Mouse (Mus musculus) E14TG2a.4 (cell line): ENCODE measurements around the gene Psmb6.

Experiments used
- H3K27me3 ChIP-seq: 2 replicates; pipeline ENCODE4 v1.6.1; 2014; ENCODE audit warnings: low read length, control low read depth; ENCODE audit not compliant: insufficient read depth
- H3K36me3 ChIP-seq: 2 replicates; pipeline ENCODE4 v1.6.1; 2014; ENCODE audit warnings: low read length, control low read depth; ENCODE audit not compliant: insufficient read depth
- H3K4me1 ChIP-seq: replicated peaks from 2 replicates; pipeline ENCODE4 v1.6.1; 2014; ENCODE audit warnings: low read depth, low read length, control low read depth
- H3K4me3 ChIP-seq: replicated peaks from 2 replicates; pipeline ENCODE4 v1.5.1; 2014; ENCODE audit warnings: mild to moderate bottlenecking, low read length
- H3K9me3 ChIP-seq: 2 replicates; pipeline ENCODE4 v1.6.1; 2014; ENCODE audit warnings: low read length, control low read depth
- CTCF ChIP-seq: conservative IDR thresholded peaks from 2 replicates; pipeline ENCODE4 v1.5.1; 2014; ENCODE audit warnings: low read length
- NANOG ChIP-seq: IDR thresholded peaks from 2 replicates; pipeline ENCODE4 v1.6.1; 2014; ENCODE audit warnings: borderline replicate concordance, low read length, mixed read lengths
- POU5F1 ChIP-seq: IDR thresholded peaks from 2 replicates; pipeline ENCODE4 v1.6.1; 2014; ENCODE audit warnings: low read length, borderline replicate concordance

The Psmb6 gene

GRCm38 (mm10) chr11:70571641-70572040 lies 46.5 kb downstream of the Psmb6 start:
- TF ChIP-seq POU5F1 = no peak
- Histone ChIP-seq H3K9me3 (no peaks in the 10 kb centered on the region), H3K27me3 (no peaks in the 10 kb centered on the region), H3K4me1 (peaks cover 47% of the 10 kb centered on the region), H3K4me3 (no peak overlapping the region), H3K36me3 (peaks cover 14% of the 10 kb centered on the region)

DNA sequence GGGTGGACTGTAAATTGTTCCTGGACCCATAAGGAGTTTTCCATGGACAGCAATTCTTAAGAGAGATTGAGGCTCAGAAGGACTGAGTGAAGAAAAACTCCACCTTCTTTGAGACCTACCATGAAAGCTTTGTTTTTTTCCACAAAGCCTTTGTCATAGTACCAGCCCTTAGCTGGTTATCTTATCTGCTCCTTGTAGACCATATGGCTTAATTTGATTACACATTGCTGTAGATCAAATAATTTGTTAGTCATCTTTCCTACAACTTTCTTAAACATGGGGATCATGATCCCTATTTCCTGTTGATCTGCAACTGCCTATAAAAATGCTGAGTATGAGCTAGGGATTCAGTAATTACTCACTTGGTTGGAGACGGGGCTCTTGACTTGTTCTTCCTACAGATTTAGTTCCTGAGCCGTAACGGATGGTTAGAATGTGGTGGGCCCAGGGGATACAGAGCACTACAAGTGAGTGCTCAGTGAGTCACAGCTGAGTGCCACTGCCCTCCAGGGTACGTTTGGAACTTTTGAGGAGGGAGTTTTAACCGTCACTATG lies 47.3 kb downstream of the Psmb6 start:
- H3K27me3 ChIP-seq = no peaks in the 10 kb centered on the region
- no peak overlapping the region for H3K4me3 ChIP-seq
- H3K4me1 ChIP-seq = peaks cover 55% of the 10 kb centered on the region
- peaks cover 10% of the 10 kb centered on the region for H3K36me3 ChIP-seq
- no peaks in the 10 kb centered on the region for H3K9me3 ChIP-seq
- TF ChIP-seq POU5F1 = no peak
- TF ChIP-seq NANOG = no peak
- TF ChIP-seq CTCF = no peak

GRCm38 (mm10) chr11:70573872-70574271 lies 48.7 kb downstream of the Psmb6 start:
- Histone ChIP-seq H3K9me3 (no peaks in the 10 kb centered on the region), H3K27me3 (no peaks in the 10 kb centered on the region), H3K4me3 (no peak overlapping the region), H3K4me1 (peaks cover 69% of the 10 kb centered on the region), H3K36me3 (no peaks in the 10 kb centered on the region; the same call in 1 of the 2 replicates)
- TF ChIP-seq NANOG = no peak
- TF ChIP-seq POU5F1 = no peak
- TF ChIP-seq CTCF = no peak

- no peak for TF ChIP-seq NANOG
- no peak for TF ChIP-seq CTCF
- TF ChIP-seq POU5F1 = no peak
- Histone ChIP-seq H3K36me3 (no peaks in the 10 kb centered on the region; the same call in 1 of the 2 replicates), H3K9me3 (no peaks in the 10 kb centered on the region), H3K4me3 (no peak overlapping the region), H3K27me3 (no peaks in the 10 kb centered on the region), H3K4me1 (peaks cover 64% of the 10 kb centered on the region)
Observed at GRCm38 (mm10) chr11:70577201-70577600, 52.0 kb downstream of the Psmb6 start.
